Mouse (Mus musculus): ENCODE data around the gene Ttpal. TPM values are rescaled to one million over a fixed set of nuclear protein-coding genes. Genes with fewer than 3 reads are reported as not detected.

The Ttpal gene
- polyA plus RNA-seq, 1 experiment: 63.2 TPM

- no peak overlapping the region for H3K4me3 ChIP-seq (ENCODE audit: control insufficient read depth, insufficient read depth, low read length)
- H3K27me3 ChIP-seq (ENCODE audit: control insufficient read depth, insufficient read depth, low read length): no peaks in the 10 kb centered on the region
- peaks cover 6% of the 10 kb centered on the region; the same call in 1 of the 2 replicates for H3K4me1 ChIP-seq (replicated peaks; ENCODE audit: control insufficient read depth, insufficient read depth, low read length)
- WGBS: 52% methylated on average over 5 of the region's 5 CpGs
- no peak for TF ChIP-seq CTCF (IDR thresholded peaks at IDR 0.05; ENCODE audit: borderline replicate concordance, control insufficient read depth, extremely low read depth, insufficient read depth, low read length, poor library complexity)
- no peak for TF ChIP-seq POLR2A (IDR thresholded peaks at IDR 0.05; ENCODE audit: control insufficient read depth, extremely low read depth, insufficient read depth, low read length, poor library complexity)
- no peak for DNase-seq
- no peaks in the 10 kb centered on the region for H3K36me3 ChIP-seq (ENCODE audit: control insufficient read depth, insufficient read depth, low read length)
- no peak overlapping the region for H3K27ac ChIP-seq (ENCODE audit: control insufficient read depth, insufficient read depth, low read length)
These were observed 14.6 kb upstream of the Ttpal start for GRCm38 (mm10) chr2:163587506-163587905.

GRCm38 (mm10) chr2:163590211-163590610 lies 11.9 kb upstream of the Ttpal start:
- Histone ChIP-seq H3K27ac (ENCODE audit: control insufficient read depth, insufficient read depth, low read length) (no peak overlapping the region), H3K4me3 (ENCODE audit: control insufficient read depth, insufficient read depth, low read length) (no peak overlapping the region), H3K4me1 (replicated peaks; ENCODE audit: control insufficient read depth, insufficient read depth, low read length) (peaks cover 6% of the 10 kb centered on the region; the same call in 1 of the 2 replicates), H3K27me3 (ENCODE audit: control insufficient read depth, insufficient read depth, low read length) (no peaks in the 10 kb centered on the region), H3K36me3 (ENCODE audit: control insufficient read depth, insufficient read depth, low read length) (no peaks in the 10 kb centered on the region)
- DNase-seq: no peak
- 44% methylated on average over 12 of the region's 12 CpGs for WGBS
- TF ChIP-seq POLR2A (IDR thresholded peaks at IDR 0.05; ENCODE audit: control insufficient read depth, extremely low read depth, insufficient read depth, low read length, poor library complexity): no peak
- no peak for TF ChIP-seq CTCF (IDR thresholded peaks at IDR 0.05; ENCODE audit: borderline replicate concordance, control insufficient read depth, extremely low read depth, insufficient read depth, low read length, poor library complexity)

GRCm38 (mm10) chr2:163590996-163591395 lies 11.1 kb upstream of the Ttpal start:
- H3K27me3 ChIP-seq (ENCODE audit: control insufficient read depth, insufficient read depth, low read length): no peaks in the 10 kb centered on the region
- H3K27ac ChIP-seq (ENCODE audit: control insufficient read depth, insufficient read depth, low read length): no peak overlapping the region
- DNase-seq: no peak
- no peak overlapping the region for H3K4me3 ChIP-seq (ENCODE audit: control insufficient read depth, insufficient read depth, low read length)
- no peaks in the 10 kb centered on the region for H3K36me3 ChIP-seq (ENCODE audit: control insufficient read depth, insufficient read depth, low read length)
- peaks cover 6% of the 10 kb centered on the region; the same call in 1 of the 2 replicates for H3K4me1 ChIP-seq (replicated peaks; ENCODE audit: control insufficient read depth, insufficient read depth, low read length)
- TF ChIP-seq CTCF (IDR thresholded peaks at IDR 0.05; ENCODE audit: borderline replicate concordance, control insufficient read depth, extremely low read depth, insufficient read depth, low read length, poor library complexity): no peak
- TF ChIP-seq POLR2A (IDR thresholded peaks at IDR 0.05; ENCODE audit: control insufficient read depth, extremely low read depth, insufficient read depth, low read length, poor library complexity): no peak
- WGBS: 92% methylated on average over 5 of the region's 5 CpGs

GRCm38 (mm10) chr2:163592084-163592483 lies 10.0 kb upstream of the Ttpal start:
- WGBS: 96% methylated on average over 1 of the region's 1 CpGs
- peak; percentile 29 for DNase-seq
- H3K27me3 ChIP-seq (ENCODE audit: control insufficient read depth, insufficient read depth, low read length): no peaks in the 10 kb centered on the region
- TF ChIP-seq POLR2A (IDR thresholded peaks at IDR 0.05; ENCODE audit: control insufficient read depth, extremely low read depth, insufficient read depth, low read length, poor library complexity) (no peak), CTCF (IDR thresholded peaks at IDR 0.05; ENCODE audit: borderline replicate concordance, control insufficient read depth, extremely low read depth, insufficient read depth, low read length, poor library complexity) (no peak)
- H3K27ac ChIP-seq (ENCODE audit: control insufficient read depth, insufficient read depth, low read length): no peak overlapping the region
- peaks cover 6% of the 10 kb centered on the region; the same call in 1 of the 2 replicates for H3K4me1 ChIP-seq (replicated peaks; ENCODE audit: control insufficient read depth, insufficient read depth, low read length)
- H3K36me3 ChIP-seq (ENCODE audit: control insufficient read depth, insufficient read depth, low read length): no peaks in the 10 kb centered on the region
- no peak overlapping the region for H3K4me3 ChIP-seq (ENCODE audit: control insufficient read depth, insufficient read depth, low read length)

GRCm38 (mm10) chr2:163593636-163594282 lies 8.4 kb upstream of the Ttpal start:
- Histone ChIP-seq H3K36me3 (ENCODE audit: control insufficient read depth, insufficient read depth, low read length) (no peaks in the 10 kb centered on the region), H3K27ac (ENCODE audit: control insufficient read depth, insufficient read depth, low read length) (no peak overlapping the region), H3K27me3 (ENCODE audit: control insufficient read depth, insufficient read depth, low read length) (no peaks in the 10 kb centered on the region), H3K4me1 (replicated peaks; ENCODE audit: control insufficient read depth, insufficient read depth, low read length) (peaks cover 2% of the 10 kb centered on the region; the same call in 1 of the 2 replicates), H3K4me3 (ENCODE audit: control insufficient read depth, insufficient read depth, low read length) (no peak overlapping the region)
- DNase-seq: no peak
- WGBS: 95% methylated on average over 10 of the region's 10 CpGs
- TF ChIP-seq CTCF (IDR thresholded peaks at IDR 0.05; ENCODE audit: borderline replicate concordance, control insufficient read depth, extremely low read depth, insufficient read depth, low read length, poor library complexity) (no peak), POLR2A (IDR thresholded peaks at IDR 0.05; ENCODE audit: control insufficient read depth, extremely low read depth, insufficient read depth, low read length, poor library complexity) (no peak)

GRCm38 (mm10) chr2:163595119-163595518 lies 7.0 kb upstream of the Ttpal start:
- Histone ChIP-seq H3K27me3 (ENCODE audit: control insufficient read depth, insufficient read depth, low read length) (no peaks in the 10 kb centered on the region), H3K4me3 (ENCODE audit: control insufficient read depth, insufficient read depth, low read length) (no peak overlapping the region), H3K4me1 (replicated peaks; ENCODE audit: control insufficient read depth, insufficient read depth, low read length) (no peaks in the 10 kb centered on the region; the same call in 1 of the 2 replicates), H3K36me3 (ENCODE audit: control insufficient read depth, insufficient read depth, low read length) (no peaks in the 10 kb centered on the region), H3K27ac (ENCODE audit: control insufficient read depth, insufficient read depth, low read length) (no peak overlapping the region)
- no peak for DNase-seq
- 54% methylated on average over 2 of the region's 2 CpGs for WGBS
- no peak for TF ChIP-seq POLR2A (IDR thresholded peaks at IDR 0.05; ENCODE audit: control insufficient read depth, extremely low read depth, insufficient read depth, low read length, poor library complexity)
- TF ChIP-seq CTCF (IDR thresholded peaks at IDR 0.05; ENCODE audit: borderline replicate concordance, control insufficient read depth, extremely low read depth, insufficient read depth, low read length, poor library complexity): no peak
